Mouse (Mus musculus): Measurements from ENCODE around the gene B4galt2.

Gene B4galt2

GRCm38 (mm10) chr4:117906196-117906595, 22.9 kb upstream of the B4galt2 start:
- no peak for DNase-seq

GRCm38 (mm10) chr4:117904761-117905160, 21.5 kb upstream of the B4galt2 start:
- no peak for DNase-seq

GRCm38 (mm10) chr4:117904094-117904493, 20.8 kb upstream of the B4galt2 start:
- DNase-seq = no peak

- DNase-seq = no peak
These were observed 14.8 kb upstream of the B4galt2 start for GRCm38 (mm10) chr4:117898111-117898510.

- no peak for DNase-seq
These were observed 12.7 kb upstream of the B4galt2 start for GRCm38 (mm10) chr4:117896031-117896430.

GRCm38 (mm10) chr4:117895339-117895738, 12.1 kb upstream of the B4galt2 start:
- DNase-seq = no peak

- no peak for DNase-seq
These were observed 11.3 kb upstream of the B4galt2 start for GRCm38 (mm10) chr4:117894601-117895000.

- DNase-seq = peak; percentile 86 to 87
These were observed 10.1 kb upstream of the B4galt2 start for GRCm38 (mm10) chr4:117893376-117893775.

- peak; percentile 80 to 86 for DNase-seq
These were observed 8.5 kb upstream of the B4galt2 start, which contains the start of gene Dph2 for GRCm38 (mm10) chr4:117891738-117892161. Gene Dph2 (minus strand): TSS chr4:117892032.

- DNase-seq = no peak
These were observed 7.5 kb upstream of the B4galt2 start for GRCm38 (mm10) chr4:117890750-117891149.

- DNase-seq = no peak
These were observed 6.7 kb upstream of the B4galt2 start for GRCm38 (mm10) chr4:117890031-117890430.

GRCm38 (mm10) chr4:117889471-117889870, 6.2 kb upstream of the B4galt2 start:
- no peak for DNase-seq

- no peak for DNase-seq
These were observed 4.6 kb upstream of the B4galt2 start for GRCm38 (mm10) chr4:117887920-117888319.

GRCm38 (mm10) chr4:117887133-117887532, 3.8 kb upstream of the B4galt2 start, which contains the start of gene Atp6v0b:
Gene Atp6v0b (minus strand): TSS chr4:117887333.
- DNase-seq = peak; percentile 97

GRCm38 (mm10) chr4:117886644-117887043, 3.4 kb upstream of the B4galt2 start:
- DNase-seq = peak; percentile 31 to 46

- DNase-seq = no peak
These were observed 2.7 kb upstream of the B4galt2 start for GRCm38 (mm10) chr4:117885994-117886393.

- DNase-seq = no peak
These were observed 1.8 kb upstream of the B4galt2 start for GRCm38 (mm10) chr4:117885093-117885492.

- no peak for DNase-seq
These were observed 859 bp upstream of the B4galt2 start for GRCm38 (mm10) chr4:117884146-117884545.

- DNase-seq = no peak
These were observed 4.6 kb downstream of the B4galt2 start for GRCm38 (mm10) chr4:117878703-117879102.

- no peak for DNase-seq
These were observed 5.0 kb downstream of the B4galt2 start for GRCm38 (mm10) chr4:117878301-117878700.

- DNase-seq = no peak
These were observed 9.7 kb downstream of the B4galt2 start for GRCm38 (mm10) chr4:117873615-117874014.

- peak; percentile 59 to 72 for DNase-seq
These were observed 10.8 kb downstream of the B4galt2 start, which contains the start of gene Ccdc24 for GRCm38 (mm10) chr4:117872471-117872886. Gene Ccdc24 (minus strand): TSS chr4:117872557.

GRCm38 (mm10) chr4:117871787-117872186, 11.5 kb downstream of the B4galt2 start:
- no peak for DNase-seq

GRCm38 (mm10) chr4:117870437-117870836, 12.8 kb downstream of the B4galt2 start:
- DNase-seq = no peak

GRCm38 (mm10) chr4:117869317-117869716, 14.0 kb downstream of the B4galt2 start:
- DNase-seq = no peak

Measured in kidney, postnatal 4 days (tissue).